Mouse (Mus musculus) cerebellum, adult 9-11 months (tissue): ENCODE measurements at regions not wholly inside any gene's neighbourhood (a gene's known extent, or its start where the extent isn't known, plus 50 kb on each side); places are given as distances from the start of the nearest gene placed in this dataset.
A peak's percentile ranks its signal among the peaks of the same experiment; 100 is the strongest.

ENCODE experiments used
- DNase-seq: peaks from one replicate; pipeline ENCODE4 v3.0.0; 2022

- DNase-seq, result no peak
Measured at GRCm38 (mm10) chr2:161470844-161471243, 362.0 kb upstream of the Chd6 start.

DNA sequence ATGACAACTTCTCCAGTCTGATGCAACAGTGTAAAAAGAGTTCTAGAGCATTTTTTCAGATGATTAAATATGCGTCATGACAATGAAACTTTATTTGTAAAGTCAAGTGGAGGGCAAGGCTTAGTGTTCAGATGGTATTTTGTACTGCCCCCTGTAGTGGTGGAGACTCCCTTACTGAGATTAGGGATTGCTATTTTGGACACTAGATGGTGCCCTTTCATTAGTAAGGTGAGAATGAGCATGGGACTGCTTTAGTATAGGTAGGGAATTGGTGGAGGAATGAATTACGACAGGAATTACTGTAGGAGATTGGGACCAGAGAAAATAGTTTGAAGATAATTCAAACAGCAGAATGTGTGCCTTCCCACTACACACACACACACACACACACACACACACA, 361.1 kb upstream of the Chd6 start:
- DNase-seq, result peak; percentile 25

- no peak for DNase-seq
Measured at GRCm38 (mm10) chr2:161467035-161467434, 358.2 kb upstream of the Chd6 start.

DNA sequence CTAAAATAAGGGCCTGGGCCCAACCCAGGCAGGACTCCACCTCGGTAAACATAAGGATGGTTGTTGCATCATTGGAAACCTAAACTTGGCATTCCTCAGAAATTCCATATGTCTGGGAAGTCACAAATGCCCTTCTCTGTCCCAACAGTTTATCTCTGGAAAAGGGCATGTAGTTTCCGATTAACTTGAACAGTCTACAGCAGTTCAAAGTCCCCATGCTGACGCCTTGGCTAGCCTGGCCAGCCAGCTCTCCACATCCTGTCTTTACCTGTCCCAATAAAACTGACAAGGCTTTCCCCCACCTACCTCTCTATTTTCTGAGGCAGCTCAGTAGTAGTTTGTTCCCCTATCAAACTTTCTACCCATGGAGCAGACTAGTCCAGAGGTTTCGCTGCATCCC, 351.7 kb upstream of the Chd6 start:
- no peak for DNase-seq

GRCm38 (mm10) chr2:161454466-161454865, 345.6 kb upstream of the Chd6 start:
- DNase-seq, result no peak

DNA sequence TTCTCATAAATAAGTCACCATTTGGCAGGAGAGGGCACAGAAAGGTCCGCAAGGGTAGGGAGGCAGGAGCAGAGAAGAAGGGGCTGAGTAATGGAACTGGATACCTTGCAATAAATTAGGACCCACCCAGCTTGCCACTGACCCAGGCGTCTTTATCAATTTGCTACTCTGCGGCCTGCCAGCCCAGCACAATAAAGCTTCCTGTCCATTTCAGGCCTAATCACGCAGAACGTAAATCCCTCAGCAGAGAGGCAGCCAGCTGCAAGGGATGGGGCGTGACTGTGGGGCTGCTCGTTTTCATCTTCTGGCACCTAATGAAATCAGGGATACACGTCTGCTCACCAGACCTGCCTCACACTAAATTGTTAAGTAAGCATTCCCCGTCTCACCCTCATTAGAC, 324.9 kb upstream of the Chd6 start:
- no peak for DNase-seq

- no peak for DNase-seq
Measured at GRCm38 (mm10) chr2:161429294-161429693, 320.4 kb upstream of the Chd6 start.

DNA sequence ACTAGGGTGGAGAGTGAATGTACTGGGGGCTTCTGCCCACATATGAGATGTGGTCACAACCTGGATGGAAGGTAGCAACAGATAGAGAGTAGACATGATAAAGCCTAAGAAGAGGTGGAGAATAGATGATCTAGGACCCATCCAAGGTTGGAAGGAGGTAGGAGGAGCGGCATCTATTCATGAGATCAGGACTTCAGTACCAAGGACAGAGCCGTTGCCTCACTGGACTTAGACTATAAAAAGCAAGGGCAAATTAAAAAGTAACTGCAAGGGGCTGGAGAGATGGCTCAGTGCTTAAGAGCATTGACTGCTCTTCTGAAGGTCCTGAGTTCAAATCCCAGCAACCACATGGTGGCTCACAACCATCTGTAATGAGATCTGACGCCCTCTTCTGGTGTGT, 316.7 kb upstream of the Chd6 start:
- DNase-seq, result no peak

- DNase-seq, result no peak
Measured at GRCm38 (mm10) chr2:161418062-161418461, 309.2 kb upstream of the Chd6 start.

- DNase-seq, result no peak
Measured at GRCm38 (mm10) chr2:161416218-161416927, 307.5 kb upstream of the Chd6 start.

- no peak for DNase-seq
Measured at GRCm38 (mm10) chr2:161408306-161408705, 299.4 kb upstream of the Chd6 start.

DNA sequence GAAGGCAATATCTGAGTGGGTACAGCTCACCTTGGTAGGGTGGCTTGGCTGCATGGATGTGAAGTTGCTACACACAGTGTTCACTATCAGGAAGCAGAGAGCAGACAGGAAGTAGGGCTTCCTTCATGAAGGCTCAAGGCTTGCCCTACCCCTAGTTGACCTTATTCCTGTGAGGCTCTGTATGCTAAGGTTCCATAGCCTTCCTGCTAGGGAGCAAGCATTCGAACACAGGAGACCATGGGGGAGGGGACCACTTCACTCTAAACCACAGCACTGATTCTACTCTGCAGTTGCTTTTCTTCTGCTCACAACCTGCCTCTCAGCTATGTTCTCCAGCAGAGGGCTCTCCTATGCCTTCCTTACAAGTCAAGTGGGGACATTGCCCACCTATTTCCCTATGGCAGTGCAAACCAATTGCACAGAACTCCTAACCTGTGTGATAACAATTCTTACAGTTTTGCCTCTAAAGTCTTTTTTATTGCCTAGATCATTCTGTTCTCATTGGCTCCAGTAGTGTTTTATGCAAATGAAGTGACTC, 297.0 kb upstream of the Chd6 start:
- no peak for DNase-seq

- DNase-seq, result no peak
Measured at GRCm38 (mm10) chr2:161398061-161398460, 289.2 kb upstream of the Chd6 start.

DNA sequence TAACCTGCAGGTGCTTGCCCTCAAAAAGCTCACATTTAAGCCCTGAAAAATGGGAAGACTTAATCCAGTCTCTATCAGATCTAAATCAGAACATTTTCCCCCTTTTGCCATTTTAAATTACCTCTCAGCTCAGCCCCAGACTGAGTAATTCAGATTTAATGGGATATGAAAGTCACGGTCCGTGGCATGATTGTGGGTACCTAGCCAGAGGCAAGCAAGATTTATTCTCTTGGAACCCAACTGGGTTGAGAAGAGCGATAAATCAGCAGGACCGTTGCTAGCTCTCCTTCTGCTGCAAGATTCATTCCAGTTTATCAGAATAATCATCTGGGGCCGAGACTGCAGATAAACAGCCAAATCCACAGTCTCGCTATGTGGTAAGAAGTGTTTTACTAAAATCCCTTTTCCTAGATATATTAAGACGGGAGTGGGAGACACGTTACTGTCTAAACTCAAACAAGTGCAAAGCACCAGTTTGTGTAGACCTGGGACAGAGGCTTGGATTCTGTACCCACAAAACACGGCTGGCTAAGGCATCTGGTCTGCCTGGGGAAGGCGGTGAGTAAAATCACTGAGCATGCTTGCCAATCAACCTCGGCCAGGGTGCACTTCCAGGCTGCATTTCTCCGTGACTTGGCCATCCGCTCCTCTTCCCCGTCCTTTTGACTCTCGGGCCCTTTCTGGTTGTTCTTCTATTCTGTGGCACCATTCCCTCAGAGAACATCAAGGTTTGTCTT, 282.2 kb upstream of the Chd6 start:
- DNase-seq, result no peak

DNA sequence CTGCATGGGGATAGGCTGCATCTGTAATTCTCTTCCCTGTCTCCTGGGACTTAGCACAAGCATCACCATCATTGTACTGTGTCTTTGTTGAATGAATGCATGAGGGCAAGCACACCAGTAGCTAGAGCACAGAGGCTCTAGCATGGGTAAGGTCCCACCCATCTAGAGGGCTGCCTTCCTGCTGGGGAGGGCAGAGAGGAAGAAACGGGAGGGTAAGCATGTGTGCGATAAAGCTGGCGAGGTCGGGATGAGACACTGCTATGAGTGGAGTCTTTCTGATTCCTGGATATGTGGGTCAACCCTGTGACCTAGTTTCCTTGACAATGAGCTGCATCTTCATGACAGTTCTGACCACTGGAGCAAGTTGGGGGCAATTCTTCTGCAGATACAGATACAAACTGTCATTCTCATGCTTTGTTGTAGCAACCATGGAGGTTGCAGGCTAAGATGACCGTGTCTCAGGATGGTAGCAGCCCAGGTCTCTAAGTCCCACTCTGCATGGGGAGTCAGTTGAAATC, 280.5 kb upstream of the Chd6 start:
- no peak for DNase-seq

DNA sequence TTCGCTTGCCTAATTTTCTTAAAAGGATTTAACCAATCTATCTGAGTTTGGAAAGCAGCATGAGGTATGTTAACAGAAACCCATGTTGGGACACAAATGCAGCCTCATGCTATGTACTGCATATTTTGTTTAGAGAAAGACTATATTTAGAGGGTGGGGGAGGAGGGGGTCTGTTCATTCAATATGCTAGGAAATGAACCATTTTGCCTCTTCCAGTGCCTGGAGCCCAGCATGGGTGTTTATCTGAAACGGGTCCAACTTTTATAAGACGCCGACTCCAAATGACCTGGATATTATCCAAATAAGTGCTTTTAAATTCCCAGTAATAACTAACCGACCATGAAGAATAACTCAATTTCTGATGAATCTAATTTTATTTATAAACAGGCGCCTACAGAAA, 278.2 kb upstream of the Chd6 start:
- DNase-seq, result no peak

DNA sequence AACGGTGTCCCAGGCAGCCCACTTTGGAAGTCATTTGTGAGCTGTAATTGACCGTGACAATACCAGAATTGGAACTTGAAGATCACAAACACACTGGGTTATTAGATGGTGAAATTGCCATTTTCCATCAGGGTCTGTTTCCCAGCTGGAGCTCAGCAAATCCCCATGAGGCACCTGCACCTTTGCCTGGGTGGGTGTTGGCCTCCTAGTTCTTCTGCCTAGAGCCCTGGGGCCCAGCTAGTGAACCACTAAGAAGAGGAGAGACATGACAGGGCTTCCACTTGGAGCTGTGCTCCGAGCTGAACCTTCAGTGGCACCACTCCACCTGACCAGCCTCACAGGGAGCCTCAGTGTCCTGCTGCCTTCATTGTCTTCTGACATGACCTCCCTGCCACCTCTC, 273.5 kb upstream of the Chd6 start:
- no peak for DNase-seq

DNA sequence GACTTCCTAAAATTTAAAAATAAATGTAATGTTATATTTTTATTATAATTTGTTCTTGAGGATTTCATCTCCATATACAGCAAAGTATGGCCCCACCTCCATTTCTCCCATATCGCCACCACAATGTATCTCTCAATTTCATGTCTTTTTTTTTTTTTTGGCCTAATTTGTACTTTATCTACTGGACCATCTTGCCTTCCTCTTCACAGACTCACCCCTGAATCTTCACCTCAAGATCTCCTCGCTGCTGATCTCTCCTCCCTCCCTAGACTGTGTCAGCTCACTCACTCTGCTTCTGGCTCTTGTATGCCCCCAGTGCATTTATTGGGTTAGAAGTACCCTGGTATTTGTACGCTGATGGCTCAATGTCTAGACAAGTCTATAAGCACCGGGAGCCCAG, 269.4 kb upstream of the Chd6 start:
- no peak for DNase-seq

DNA sequence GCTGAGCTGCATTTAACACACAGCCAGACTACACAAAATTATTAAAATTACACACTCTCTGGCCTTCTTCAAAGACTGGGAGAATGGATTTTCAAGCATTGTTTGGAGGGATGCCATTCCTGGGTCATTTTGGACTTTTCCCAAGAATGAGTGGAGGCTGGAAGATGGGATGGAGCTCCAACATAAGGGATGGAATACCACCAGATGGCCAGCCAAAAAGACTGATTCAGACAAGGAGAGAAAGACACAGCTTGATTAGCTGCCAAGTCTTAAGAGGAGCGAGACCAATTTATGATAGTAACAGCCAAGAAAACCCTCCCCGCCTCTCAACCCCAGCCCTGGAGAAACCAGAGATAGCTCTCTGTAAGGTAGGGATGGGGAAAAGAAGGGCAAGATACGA, 253.4 kb upstream of the Chd6 start:
- DNase-seq, result peak; percentile 19

GRCm38 (mm10) chr2:161349110-161349509, 240.2 kb upstream of the Chd6 start:
- DNase-seq, result no peak

- no peak for DNase-seq
Measured at GRCm38 (mm10) chr2:161344018-161344417, 235.1 kb upstream of the Chd6 start.

- no peak for DNase-seq
Measured at GRCm38 (mm10) chr2:161342648-161343047, 233.8 kb upstream of the Chd6 start.

DNA sequence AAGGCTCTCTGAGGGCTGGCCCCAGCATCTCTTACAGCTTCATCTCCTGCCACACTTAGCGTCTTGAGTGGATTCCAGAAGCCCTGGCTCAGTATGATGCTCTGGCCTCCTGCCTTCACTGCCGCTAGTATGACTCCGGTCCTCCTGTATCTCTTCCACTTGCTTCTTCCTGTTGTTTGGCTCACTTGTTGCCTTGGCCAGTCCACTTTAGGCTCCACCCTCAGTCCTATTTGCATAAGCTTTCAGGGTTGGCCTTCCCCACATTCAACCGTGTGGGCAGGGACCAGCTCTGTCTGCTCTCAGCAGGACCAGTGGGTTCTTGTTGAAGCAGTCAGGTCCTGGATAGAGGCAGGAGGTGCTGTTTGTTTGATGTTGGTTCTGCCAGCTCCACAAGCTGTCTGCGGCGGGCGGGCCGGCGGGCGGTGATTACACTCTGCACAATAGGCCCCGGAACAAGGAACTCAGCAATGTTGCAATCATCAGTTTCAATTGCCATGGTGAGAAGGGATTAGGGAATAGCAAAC, 232.6 kb upstream of the Chd6 start:
- no peak for DNase-seq

GRCm38 (mm10) chr2:161340291-161340690, 231.4 kb upstream of the Chd6 start:
- DNase-seq, result no peak
